ENCODE assay signal across 18 mouse cellular contexts in the genomic region with DNA sequence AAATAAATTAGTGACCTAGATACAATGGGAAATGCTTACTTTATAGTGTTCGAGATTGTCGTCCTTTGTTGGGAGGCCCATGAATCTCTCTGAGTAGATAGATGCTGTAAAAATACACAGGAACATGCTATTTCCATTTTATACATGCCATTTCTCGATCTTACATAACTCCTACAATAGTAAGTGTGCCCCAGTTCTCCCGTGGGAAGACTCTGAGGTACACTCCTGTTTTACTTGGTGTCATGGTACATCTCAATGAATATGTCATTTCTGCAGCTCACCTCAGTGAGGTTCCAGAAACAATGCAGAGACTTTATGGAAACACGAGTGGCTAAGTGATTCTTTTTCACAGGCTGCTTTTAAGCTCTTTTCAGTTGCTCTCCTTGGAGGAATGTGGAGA. TPM values are rescaled to one million over a fixed set of nuclear protein-coding genes. Genes with fewer than 3 reads are reported as not detected.
"Had no signal": no experiment of that assay in that cellular context is flagged by ENCODE, and none has a peak within 500 bp of the region (broad histone marks: within the 10 kb centered on the region; RNA-seq: fewer than 3 reads in every experiment).

No protein-coding gene starts in this region.

- H3K9me3 ChIP-seq: limb, embryonic 12.5 days; liver, embryonic 13.5 days; stomach, embryonic 15.5 days had no signal

- H3K36me3 ChIP-seq: limb, embryonic 12.5 days; liver, embryonic 13.5 days; stomach, embryonic 15.5 days had no signal

- H3K27me3 ChIP-seq: limb, embryonic 12.5 days; liver, embryonic 13.5 days; stomach, embryonic 15.5 days had no signal

- H3K4me3 ChIP-seq: limb, embryonic 12.5 days; liver, embryonic 13.5 days; stomach, embryonic 15.5 days had no signal

- ATAC-seq: intestine, postnatal 0 days had no signal

- H3K4me1 ChIP-seq: limb, embryonic 12.5 days; liver, embryonic 13.5 days; stomach, embryonic 15.5 days had no signal

- H3K4me2 ChIP-seq: limb, embryonic 12.5 days; liver, embryonic 13.5 days; midbrain, embryonic 11.5 days; stomach, embryonic 15.5 days had no signal

- H3K9ac ChIP-seq: limb, embryonic 12.5 days; liver, embryonic 13.5 days; stomach, embryonic 15.5 days had no signal

- DNase-seq: kidney, adult 2 months; kidney, postnatal 25 days; liver, embryonic 13.5 days; lung, adult 2 months; lung, postnatal 14 days; lung, postnatal 4 days; midbrain, embryonic 14.5 days; right cerebral cortex, postnatal 14 days; right cerebral cortex, postnatal 4 days; thymus, postnatal 25 days had no signal

- H3K27ac ChIP-seq: kidney, postnatal 0 days; limb, embryonic 12.5 days; liver, embryonic 13.5 days; stomach, embryonic 15.5 days had no signal

RNA-seq across cellular contexts. Expression of a gene that starts 19.9 kb away (rescaled TPM):
- polyA plus RNA-seq: kidney, adult 2 months; kidney, embryonic 14.5 days; kidney, postnatal 0 days; liver, adult 2 months; liver, embryonic 13.5 days; lung, adult 2 months; lung, embryonic 16.5 days; midbrain, embryonic 11.5 days had no signal
